ENCODE assay signal across 25 mouse cellular contexts in the genomic region with DNA sequence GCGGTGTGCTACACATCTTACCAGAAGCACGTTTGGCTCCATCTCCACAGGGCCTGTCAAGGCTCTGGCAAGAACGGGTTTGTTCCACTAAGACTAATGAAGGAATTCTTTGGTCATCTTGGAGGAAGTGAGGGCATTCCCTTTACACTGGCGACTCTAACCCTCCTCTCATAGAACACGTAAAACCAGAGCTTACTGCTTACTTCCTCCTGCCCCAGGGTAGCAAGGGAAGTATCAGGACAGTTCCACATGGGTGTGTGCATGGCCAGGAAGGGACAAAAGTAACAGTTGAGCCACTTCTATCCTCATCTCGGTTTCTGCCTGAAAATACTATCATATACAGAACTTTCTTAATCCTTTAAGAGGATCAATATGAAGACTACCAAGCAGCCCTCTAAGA. TPM values are rescaled to one million over a fixed set of nuclear protein-coding genes. Genes with fewer than 3 reads are reported as not detected.
DNase-seq lines count a peak whose midpoint lies in the region; ATAC-seq and TF ChIP-seq lines count a peak whose summit lies in the region.
"Had no signal": no experiment of that assay in that cellular context is flagged by ENCODE, and none has a peak within 500 bp of the region (broad histone marks: within the 10 kb centered on the region; RNA-seq: fewer than 3 reads in every experiment).

No protein-coding gene starts in this region.

- no peak overlapping the region for H3K9ac ChIP-seq in forebrain, postnatal 0 days
- H3K9ac ChIP-seq: embryonic facial prominence, embryonic 12.5 days; embryonic facial prominence, embryonic 15.5 days; forebrain, embryonic 13.5 days; heart, embryonic 13.5 days; hindbrain, embryonic 12.5 days; hindbrain, embryonic 15.5 days had no signal

- no peaks in the 10 kb centered on the region for H3K4me1 ChIP-seq in forebrain, postnatal 0 days (ENCODE audit: insufficient read depth)
- H3K4me1 ChIP-seq in forebrain, embryonic 10.5 days, result no peaks in the 10 kb centered on the region
- H3K4me1 ChIP-seq in embryonic facial prominence, embryonic 10.5 days, result no peaks in the 10 kb centered on the region
- H3K4me1 ChIP-seq: embryonic facial prominence, embryonic 12.5 days; embryonic facial prominence, embryonic 15.5 days; forebrain, embryonic 13.5 days; heart, embryonic 10.5 days; heart, embryonic 13.5 days; hindbrain, embryonic 12.5 days; hindbrain, embryonic 15.5 days had no signal

- ATAC-seq in forebrain, postnatal 0 days, result no peak
- peak; percentile 59 for ATAC-seq in megakaryocyte, adult 5-6 weeks (ENCODE audit: poor library complexity, severe bottlenecking)
- ATAC-seq: forebrain, embryonic 13.5 days; Patski had no signal

- intact Hi-C loops in left cerebral cortex, adult 2 months (cut with DNase I), result loop anchor here (2.0 kb wide), 2 partner anchors 89 to 215 kb away; no protein-coding TSS in a partner anchor
- intact Hi-C loops in left cerebral cortex, postnatal 10 days (cut with DNase I), result no loop called here

- WGBS in forebrain, postnatal 0 days, result 81% methylated on average over 6 of the region's 6 CpGs
- 82% methylated on average over 6 of the region's 6 CpGs for WGBS in forebrain, embryonic 10.5 days
- WGBS in embryonic facial prominence, embryonic 10.5 days, result 80% methylated on average over 6 of the region's 6 CpGs

- H3K4me3 ChIP-seq in forebrain, postnatal 0 days (ENCODE audit: low read depth, low read length), result no peak overlapping the region
- no peak overlapping the region for H3K4me3 ChIP-seq in forebrain, embryonic 10.5 days
- no peak overlapping the region for H3K4me3 ChIP-seq in left cerebral cortex, adult 2 months
- H3K4me3 ChIP-seq in embryonic facial prominence, embryonic 10.5 days, result no peak overlapping the region
- H3K4me3 ChIP-seq: embryonic facial prominence, embryonic 12.5 days; embryonic facial prominence, embryonic 15.5 days; forebrain, embryonic 13.5 days; gastrocnemius, adult 2 months; heart, adult 2 months; heart, embryonic 10.5 days; heart, embryonic 13.5 days; hindbrain, embryonic 12.5 days; hindbrain, embryonic 15.5 days had no signal

- no peak overlapping the region for H3K4me2 ChIP-seq in forebrain, postnatal 0 days (ENCODE audit: low read depth)
- H3K4me2 ChIP-seq: embryonic facial prominence, embryonic 12.5 days; embryonic facial prominence, embryonic 15.5 days; forebrain, embryonic 13.5 days; heart, embryonic 13.5 days; hindbrain, embryonic 12.5 days; hindbrain, embryonic 15.5 days had no signal

- H3K9me3 ChIP-seq in forebrain, postnatal 0 days (ENCODE audit: low read length), result no peaks in the 10 kb centered on the region
- H3K9me3 ChIP-seq in forebrain, embryonic 10.5 days, result no peaks in the 10 kb centered on the region
- no peaks in the 10 kb centered on the region for H3K9me3 ChIP-seq in embryonic facial prominence, embryonic 10.5 days
- H3K9me3 ChIP-seq: embryonic facial prominence, embryonic 12.5 days; embryonic facial prominence, embryonic 15.5 days; forebrain, embryonic 13.5 days; heart, embryonic 10.5 days; heart, embryonic 13.5 days; hindbrain, embryonic 12.5 days; hindbrain, embryonic 15.5 days had no signal

- H3K36me3 ChIP-seq in forebrain, postnatal 0 days (ENCODE audit: insufficient read depth), result peaks cover 8% of the 10 kb centered on the region; the same call in 1 of the 2 replicates
- no peaks in the 10 kb centered on the region for H3K36me3 ChIP-seq in forebrain, embryonic 10.5 days (replicated peaks)
- 0 out of 2 replicates have a peak, but pooled peaks cover 2% of the 10 kb centered on the region for H3K36me3 ChIP-seq in embryonic facial prominence, embryonic 10.5 days (replicated peaks)
- H3K36me3 ChIP-seq: embryonic facial prominence, embryonic 12.5 days; embryonic facial prominence, embryonic 15.5 days had no signal

- no peak for TF ChIP-seq CTCF in forebrain, postnatal 0 days (IDR thresholded peaks at IDR 0.05; ENCODE audit: low read depth)
- no peak for TF ChIP-seq CTCF in left cerebral cortex, adult 2 months (IDR thresholded peaks at IDR 0.05)

- H3K27ac ChIP-seq in forebrain, postnatal 0 days (ENCODE audit: low read depth, low read length), result peak overlapping the region; percentile 29; the same call in 1 of the 2 replicates
- no peak overlapping the region for H3K27ac ChIP-seq in forebrain, embryonic 10.5 days
- peak overlapping the region; percentile 87 for H3K27ac ChIP-seq in left cerebral cortex, adult 2 months
- no peak overlapping the region for H3K27ac ChIP-seq in embryonic facial prominence, embryonic 10.5 days (replicated peaks)
- H3K27ac ChIP-seq: embryonic facial prominence, embryonic 12.5 days; embryonic facial prominence, embryonic 15.5 days; forebrain, embryonic 13.5 days; gastrocnemius, adult 2 months; heart, adult 2 months; heart, embryonic 10.5 days; heart, embryonic 13.5 days; hindbrain, embryonic 12.5 days; hindbrain, embryonic 15.5 days had no signal

- no peak for DNase-seq in forebrain, postnatal 0 days
- DNase-seq in forebrain, embryonic 10.5 days (ENCODE audit: extremely low spot score, low spot score), result no peak
- DNase-seq in left cerebral cortex, adult 2 months (ENCODE audit: extremely low spot score in 1 of 2, low spot score in 2 of 2), result no peak
- DNase-seq in left cerebral cortex, postnatal 10 days (ENCODE audit: extremely low spot score in 1 of 2, low spot score in 2 of 2), result no peak
- no peak for DNase-seq in thymus, postnatal 4 days
- no peak for DNase-seq in embryonic facial prominence, embryonic 10.5 days (ENCODE audit: low spot score)
- no peak for DNase-seq in right cerebral cortex, adult 2 months (ENCODE audit: low spot score in 2 of 2)
- DNase-seq: adrenal gland, postnatal 10 days; cerebellum, adult 11-12 months; cerebellum, adult 8-10 months; cerebellum, postnatal 10 days; cerebellum, postnatal 36 days; gastrocnemius, adult 2 months; gastrocnemius, postnatal 14 days; heart, adult 2 months; heart, postnatal 14 days had no signal

- H3K27me3 ChIP-seq in forebrain, postnatal 0 days (ENCODE audit: insufficient read depth, low read length), result no peaks in the 10 kb centered on the region
- H3K27me3 ChIP-seq in forebrain, embryonic 10.5 days (ENCODE audit: poor library complexity, severe bottlenecking), result no peaks in the 10 kb centered on the region
- H3K27me3 ChIP-seq in embryonic facial prominence, embryonic 10.5 days (replicated peaks; ENCODE audit: low read depth, poor library complexity, severe bottlenecking), result no peaks in the 10 kb centered on the region
- H3K27me3 ChIP-seq: embryonic facial prominence, embryonic 12.5 days; embryonic facial prominence, embryonic 15.5 days; forebrain, embryonic 13.5 days; heart, embryonic 13.5 days; hindbrain, embryonic 12.5 days; hindbrain, embryonic 15.5 days; Patski had no signal

RNA-seq across cellular contexts. Expression of a gene that starts 47.5 kb away (rescaled TPM):
- 39.6 and 42.2 TPM in 2 replicates for total RNA-seq in forebrain, postnatal 0 days (2014; rRNA removed)
- polyA plus RNA-seq in forebrain, postnatal 0 days (2015; fragmentation: Nextera tagmentation; extraction: Ambion mirVana), result 7.5 and 10.8 TPM in 2 replicates
- 4.6 and 5.5 TPM in 2 replicates for polyA plus RNA-seq in forebrain, embryonic 10.5 days (2016; fragmentation: Nextera tagmentation; extraction: Ambion mirVana)
- 100 to 1,000 TPM; 242 to 253 TPM for total RNA-seq in left cerebral cortex, adult 2 months (2021)
- total RNA-seq in left cerebral cortex, postnatal 10 days (2021), result 100 to 1,000 TPM; 137 to 138 TPM
- 26.2 and 28.9 TPM in 2 replicates for total RNA-seq in megakaryocyte, adult 5-6 weeks (2015)
- 14.4 and 16.9 TPM in 2 replicates for total RNA-seq in megakaryocyte, adult 5-6 weeks (2017)
- 4.2 and 4.6 TPM in 2 replicates for polyA plus RNA-seq in embryonic facial prominence, embryonic 10.5 days (2016; fragmentation: Nextera tagmentation; extraction: Ambion mirVana)

Comparison
In these comparisons a context has a peak if more than half of its experiments do, and no peak if none do; other contexts are left out.
1. H3K27ac ChIP-seq: peak in forebrain, postnatal 0 days (single experiment) and left cerebral cortex, adult 2 months (single experiment); none in forebrain, embryonic 10.5 days (single experiment) and embryonic facial prominence, embryonic 10.5 days (single experiment).